Mouse (Mus musculus) activated CD4-positive, CD25-positive, alpha-beta regulatory T cell, adult 4 months (primary cell): ENCODE measurements at regions not wholly inside any gene's neighbourhood (a gene's known extent, or its start where the extent isn't known, plus 50 kb on each side); places are given as distances from the start of the nearest gene placed in this dataset.

Source experiments
- ATAC-seq: one replicate; pipeline ENCODE4 v1.8.0; 2017

DNA sequence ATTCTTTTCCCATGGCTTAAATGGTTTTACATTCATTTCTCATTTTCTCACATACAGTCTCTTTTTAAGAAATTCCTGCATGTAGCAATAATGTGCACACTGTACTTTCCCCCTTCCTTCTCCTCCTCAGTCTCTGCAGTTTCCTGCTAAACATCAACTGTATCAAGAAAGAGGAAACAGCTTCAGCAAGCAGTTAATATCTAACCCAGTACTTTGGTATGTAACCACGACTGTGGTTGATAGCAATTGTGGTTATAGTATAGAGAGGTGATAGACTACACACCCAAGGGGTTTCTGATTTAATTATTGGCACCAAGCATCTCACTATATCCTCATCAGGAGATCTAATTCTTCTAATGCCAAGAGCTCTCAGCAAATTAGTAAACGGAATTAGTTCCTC is 52.8 kb upstream of the Eci2 start:
- ATAC-seq, result no peak

GRCm38 (mm10) chr13:35085386-35085785 is 58.5 kb upstream of the Eci2 start:
- ATAC-seq, result no peak

DNA sequence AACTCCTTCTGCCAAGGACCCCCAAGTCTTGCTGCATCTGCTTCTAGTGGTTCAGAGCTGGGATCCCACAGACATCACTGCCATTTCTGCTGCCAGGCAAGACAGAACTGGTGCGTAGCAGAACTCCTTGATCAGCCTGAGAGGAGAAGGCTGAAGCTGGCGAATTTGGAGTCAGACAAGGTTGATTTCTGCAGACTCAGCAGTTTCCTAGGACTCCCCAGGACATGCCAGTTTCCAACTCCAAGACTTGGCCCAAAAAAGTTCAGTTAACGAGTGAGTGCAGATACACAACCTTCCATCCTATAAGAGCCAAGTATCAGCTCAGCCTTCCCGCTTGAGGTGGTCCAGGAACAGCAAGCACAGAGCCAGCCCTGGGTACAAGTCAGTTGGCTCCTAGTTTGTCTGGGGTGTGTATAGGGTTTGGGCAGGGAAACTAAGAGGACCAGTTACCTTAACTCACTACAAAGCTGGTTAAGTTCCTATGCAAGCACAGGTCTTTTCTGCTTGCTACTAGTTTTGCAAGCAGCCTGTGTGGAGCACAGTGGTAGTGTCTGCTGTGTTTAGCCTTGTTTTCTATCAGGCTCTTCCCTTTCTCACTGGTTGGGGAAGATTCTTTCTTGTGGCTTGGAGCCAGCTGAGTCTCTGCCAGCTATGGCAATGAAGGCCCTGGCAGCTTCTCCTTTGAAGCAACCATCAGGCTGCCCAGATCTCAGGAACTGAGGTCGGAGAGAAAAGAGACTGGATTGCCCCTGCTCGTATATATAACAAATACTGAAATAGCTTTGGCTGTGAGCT is 60.5 kb upstream of the Eci2 start:
- no peak for ATAC-seq

- ATAC-seq, result no peak
Measured at GRCm38 (mm10) chr13:35091155-35091554, 64.3 kb upstream of the Eci2 start.

- ATAC-seq, result peak; percentile 73
Measured at GRCm38 (mm10) chr13:35119782-35120181, 92.9 kb upstream of the Eci2 start.

GRCm38 (mm10) chr13:35129475-35129874 is 102.6 kb upstream of the Eci2 start:
- peak; percentile 84 for ATAC-seq

DNA sequence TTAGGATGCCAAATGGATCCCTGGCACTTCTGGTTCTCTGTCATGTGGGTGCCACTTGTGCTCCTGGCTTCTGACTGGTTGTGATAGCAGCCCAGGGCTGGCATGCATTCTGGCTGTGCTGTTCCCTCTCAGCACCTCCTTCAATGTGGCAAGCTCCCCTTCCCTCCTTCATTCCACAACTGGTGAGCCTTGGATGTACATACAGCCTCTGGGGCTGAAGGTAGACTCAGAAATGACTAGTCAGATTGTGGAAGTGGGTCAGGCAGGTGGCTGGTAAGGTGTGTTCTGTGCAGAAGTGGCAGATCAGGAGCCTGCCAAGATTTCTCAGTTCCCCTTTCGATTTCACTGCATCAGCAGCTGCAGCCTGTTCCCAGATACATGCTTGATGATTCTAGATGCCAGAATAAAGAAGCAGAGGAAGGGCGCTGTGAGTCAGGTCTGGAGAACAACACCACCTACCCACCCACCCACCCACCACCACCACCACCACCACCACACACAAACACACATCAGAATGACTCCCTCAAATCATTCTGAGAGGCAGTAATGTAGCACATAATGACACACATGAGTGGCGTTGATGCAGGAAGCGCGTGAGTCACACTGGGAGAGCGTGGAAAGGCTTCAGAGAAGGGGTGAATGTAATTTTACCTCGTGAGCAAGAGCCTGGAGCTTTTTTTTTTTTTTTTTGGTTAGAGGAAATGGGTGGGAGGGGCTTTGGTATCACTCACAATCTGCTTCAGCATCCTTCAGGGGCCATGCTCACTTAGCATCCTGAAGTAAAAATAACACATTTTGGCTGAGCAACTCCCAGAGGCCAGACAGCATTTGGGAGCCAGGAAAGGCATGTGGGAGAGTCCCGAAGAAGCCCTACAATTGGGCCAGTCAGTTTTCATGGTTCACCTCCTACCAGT is 104.6 kb upstream of the Eci2 start:
- peak; percentile 56 for ATAC-seq

- no peak for ATAC-seq
Measured at GRCm38 (mm10) chr13:35151629-35152028, 124.7 kb upstream of the Eci2 start.

GRCm38 (mm10) chr13:35159456-35159855 is 132.6 kb upstream of the Eci2 start:
- ATAC-seq, result no peak

DNA sequence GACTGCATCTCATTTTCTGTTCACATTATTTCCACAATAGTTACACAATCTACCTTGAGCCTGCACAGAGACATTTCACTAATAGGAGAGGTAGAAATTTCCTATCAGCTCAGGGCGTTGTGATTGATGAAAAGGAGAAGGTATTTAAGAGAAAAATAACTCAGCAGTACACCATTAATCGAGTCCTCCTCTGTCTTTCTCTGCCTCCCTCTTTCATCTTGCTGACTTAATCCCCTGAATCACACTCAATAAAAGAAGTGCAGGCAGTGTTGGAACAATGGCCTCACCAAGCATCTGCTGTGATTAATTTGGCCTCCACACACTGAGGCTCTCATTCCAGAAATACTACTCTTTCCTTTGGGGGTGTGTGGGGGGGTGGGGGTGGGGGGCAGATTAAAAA is 133.9 kb upstream of the Eci2 start:
- no peak for ATAC-seq

DNA sequence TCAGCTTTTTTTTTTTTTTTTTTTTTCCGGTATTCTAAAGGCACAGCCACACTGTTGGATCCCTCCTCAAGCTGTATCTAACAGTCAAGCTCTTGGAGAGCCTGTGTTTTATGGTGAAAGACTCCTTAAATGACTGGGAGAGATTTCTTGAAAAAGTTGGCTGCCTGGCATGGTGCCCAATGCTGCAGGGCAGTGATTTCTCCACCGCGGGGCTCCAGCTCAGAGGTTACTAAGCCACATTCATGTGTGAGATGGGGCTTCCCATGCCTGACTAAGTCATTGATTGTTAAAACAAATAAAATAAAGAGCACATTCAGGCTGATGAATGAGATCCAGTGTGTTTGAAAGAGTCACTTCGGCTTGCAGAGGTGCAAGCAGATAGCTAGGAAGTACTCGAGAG is 139.2 kb upstream of the Eci2 start:
- no peak for ATAC-seq

- ATAC-seq, result no peak
Measured at GRCm38 (mm10) chr13:35166831-35167541, 140.1 kb upstream of the Eci2 start.

- ATAC-seq, result no peak
Measured at GRCm38 (mm10) chr13:35171562-35172254, 144.8 kb upstream of the Eci2 start.

- no peak for ATAC-seq
Measured at GRCm38 (mm10) chr13:35173522-35173921, 146.6 kb upstream of the Eci2 start.

- ATAC-seq, result no peak
Measured at GRCm38 (mm10) chr13:35175587-35175986, 148.7 kb upstream of the Eci2 start.

DNA sequence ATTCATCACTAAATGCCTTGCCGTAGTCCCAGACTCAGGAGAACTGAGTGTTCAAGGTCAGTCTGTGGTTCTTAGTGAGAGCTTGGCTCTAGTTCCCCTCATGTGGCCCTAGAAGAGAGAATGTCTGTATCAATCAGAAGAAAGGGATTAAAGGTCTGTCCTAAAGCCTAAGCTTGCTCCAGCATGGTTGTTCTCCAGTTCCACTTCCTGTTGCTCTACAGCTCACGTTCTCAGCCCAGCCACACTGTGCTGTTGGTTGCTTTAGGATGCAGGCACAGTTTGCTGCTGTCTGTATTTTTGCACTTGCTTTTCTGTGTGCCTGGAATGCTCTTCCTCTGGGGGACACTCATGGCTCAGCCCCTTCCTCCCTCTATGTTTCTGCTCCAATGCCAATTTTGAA is 150.4 kb upstream of the Eci2 start:
- ATAC-seq, result peak; percentile 36

DNA sequence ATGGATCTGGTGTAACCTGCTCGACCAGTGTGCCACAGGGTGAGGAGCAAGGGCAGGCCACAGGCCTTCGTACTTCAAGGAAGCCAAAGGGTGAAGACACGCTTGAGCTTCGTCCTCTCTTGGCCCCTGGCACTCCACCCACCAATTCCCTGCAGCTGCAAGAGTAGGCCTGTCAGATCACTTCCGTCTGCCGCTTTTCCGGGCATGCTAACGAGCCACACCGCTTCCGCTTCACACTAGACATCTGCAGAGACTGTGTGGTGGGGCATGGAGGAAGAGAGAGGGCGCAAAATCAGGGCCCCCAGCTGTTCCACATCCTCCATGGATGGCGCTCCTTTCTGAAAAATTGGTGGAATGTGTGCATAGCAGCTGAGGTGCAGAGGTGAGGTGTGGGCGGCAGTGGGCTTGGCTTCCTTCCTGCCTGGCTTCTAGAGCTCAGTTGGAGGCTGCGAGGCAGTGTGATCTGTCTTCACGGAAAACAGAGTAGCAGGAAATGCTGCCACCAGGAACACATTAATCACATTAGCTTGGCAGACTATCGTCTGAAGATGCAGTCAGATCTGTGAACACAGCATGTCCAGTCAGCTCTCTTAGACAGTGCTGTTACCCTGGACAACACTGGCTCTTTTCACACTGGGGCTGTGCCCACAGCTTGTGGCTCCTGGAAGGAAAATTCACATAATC is 162.3 kb upstream of the Eci2 start:
- peak; percentile 98 for ATAC-seq

GRCm38 (mm10) chr13:35202069-35202468 is 175.2 kb upstream of the Eci2 start:
- ATAC-seq, result no peak

GRCm38 (mm10) chr13:35208319-35208718 is 181.4 kb upstream of the Eci2 start:
- ATAC-seq, result no peak

DNA sequence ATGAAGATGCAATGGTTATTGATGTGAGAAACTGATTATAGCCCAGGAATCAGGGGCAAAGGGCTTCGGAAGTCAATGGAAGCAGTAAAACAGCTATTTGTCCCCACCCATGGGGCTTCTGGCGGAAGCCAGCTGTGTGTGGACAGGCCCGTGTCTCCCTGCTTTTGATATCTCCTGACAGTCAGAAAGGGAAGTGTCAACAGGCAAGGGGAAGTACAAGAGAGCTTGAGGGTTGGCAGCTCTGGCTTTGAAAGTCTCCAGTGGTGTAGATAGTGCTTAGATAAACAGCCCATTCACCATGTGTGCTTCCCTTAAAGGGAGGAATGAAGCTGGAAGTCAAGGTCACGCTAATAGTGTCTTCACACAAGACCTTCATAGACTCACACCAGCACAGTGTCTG is 182.7 kb upstream of the Eci2 start:
- ATAC-seq, result no peak

DNA sequence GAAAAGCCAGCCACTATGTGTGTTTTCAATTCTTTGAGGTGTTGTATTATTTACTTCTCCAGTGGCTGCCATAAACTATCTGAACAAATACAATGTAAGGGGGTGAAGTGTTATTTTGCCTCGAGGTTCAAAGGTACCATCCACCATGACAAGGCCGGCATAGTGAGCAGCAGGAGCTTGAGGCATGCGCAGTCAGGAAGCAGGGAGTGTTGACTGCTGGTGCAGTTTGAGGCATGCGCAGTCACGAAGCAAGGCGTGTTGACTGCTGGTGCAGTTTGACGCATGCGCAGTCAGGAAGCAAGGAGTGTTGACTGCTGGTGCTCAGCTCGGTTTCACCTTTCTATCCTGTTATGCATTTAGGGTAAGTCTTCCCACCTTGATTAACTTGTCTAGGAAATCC is 184.9 kb upstream of the Eci2 start:
- no peak for ATAC-seq

GRCm38 (mm10) chr13:35212276-35212675 is 185.4 kb upstream of the Eci2 start:
- ATAC-seq, result no peak
